Mouse (Mus musculus) liver, embryonic 11.5 days (tissue): ENCODE measurements around the gene Gm45233. TPM values are rescaled to one million over a fixed set of nuclear protein-coding genes. Genes with fewer than 3 reads are reported as not detected.
A peak's percentile ranks its signal among the peaks of the same experiment; 100 is the strongest.
"Not testable (repeated sequence)": the region's sequence is repeated elsewhere in the genome, so short reads cannot be mapped to it uniquely, and the experiment has no call there.

ENCODE experiments used
- ATAC-seq: fragments of 200-750 bp; cut with Nextera tagmentation; replicated peaks from 2 replicates; pipeline ENCODE4 v1.8.0; 2017; ENCODE audit warnings: moderate number of reproducible peaks, mild to moderate bottlenecking, moderate TSS enrichment, moderate library complexity; ENCODE audit not compliant: low FRiP score
- DNase-seq: peaks from one replicate; pipeline ENCODE4 v3.0.0-alpha.2; 2017; ENCODE audit warnings: low spot score
- H3K27ac ChIP-seq: fragments of 300-500 bp; sonication (generic); 2 replicates; pipeline ENCODE4 v1.5.1; 2014; ENCODE audit warnings: mild to moderate bottlenecking, low read depth, low read length, control low read depth
- H3K27me3 ChIP-seq: fragments of 300-500 bp; sonication (generic); replicated peaks from 2 replicates; pipeline ENCODE4 v1.6.1; 2014; ENCODE audit warnings: low read length, mixed read lengths; ENCODE audit not compliant: control insufficient read depth, insufficient read depth
- H3K36me3 ChIP-seq: fragments of 300-500 bp; sonication (generic); 2 replicates; pipeline ENCODE4 v1.6.1; 2014; ENCODE audit warnings: mild to moderate bottlenecking, low read length, moderate library complexity, mixed read lengths; ENCODE audit not compliant: control insufficient read depth, insufficient read depth
- H3K4me1 ChIP-seq: fragments of 300-500 bp; sonication (generic); replicated peaks from 2 replicates; pipeline ENCODE4 v1.6.1; 2014; ENCODE audit warnings: low read length, mixed read lengths; ENCODE audit not compliant: control insufficient read depth, insufficient read depth
- H3K4me2 ChIP-seq: fragments of 300-500 bp; sonication (generic); 2 replicates; pipeline ENCODE4 v1.6.1; 2014; ENCODE audit warnings: mild to moderate bottlenecking, control low read depth, moderate library complexity
- H3K4me3 ChIP-seq: fragments of 300-500 bp; sonication (generic); 2 replicates; pipeline ENCODE4 v1.5.1; 2014; ENCODE audit warnings: low read depth, low read length, control low read depth
- H3K9ac ChIP-seq: fragments of 300-500 bp; sonication (generic); 2 replicates; pipeline ENCODE4 v1.6.1; 2014; ENCODE audit warnings: low read depth, low read length, control low read depth
- H3K9me3 ChIP-seq: fragments of 300-500 bp; sonication (generic); 2 replicates; pipeline ENCODE4 v1.6.1; 2016; ENCODE audit warnings: low read length, inconsistent platforms, mixed read lengths; ENCODE audit not compliant: control insufficient read depth
- WGBS: fragments of 180-500 bp; shearing (Covaris S2); extraction: QIAGEN DNeasy Blood & Tissue Kit; methylation state at CpG from one replicate; pipeline ENCODE4 v1.1.7; 2014; 5-methylcytosine and 5-hydroxymethylcytosine counted together
- polyA plus RNA-seq: library from polyadenylated mRNA; unstranded; fragments of >200 nt; fragmentation: Nextera tagmentation; extraction: Ambion mirVana; gene quantifications from 2 replicates; pipeline ENCODE4 v1.2.1, GENCODE M21; 2014

Gm45233 gene
- polyA plus RNA-seq = 0.37 TPM in 1 of 2 replicates, not detected in the other

DNA sequence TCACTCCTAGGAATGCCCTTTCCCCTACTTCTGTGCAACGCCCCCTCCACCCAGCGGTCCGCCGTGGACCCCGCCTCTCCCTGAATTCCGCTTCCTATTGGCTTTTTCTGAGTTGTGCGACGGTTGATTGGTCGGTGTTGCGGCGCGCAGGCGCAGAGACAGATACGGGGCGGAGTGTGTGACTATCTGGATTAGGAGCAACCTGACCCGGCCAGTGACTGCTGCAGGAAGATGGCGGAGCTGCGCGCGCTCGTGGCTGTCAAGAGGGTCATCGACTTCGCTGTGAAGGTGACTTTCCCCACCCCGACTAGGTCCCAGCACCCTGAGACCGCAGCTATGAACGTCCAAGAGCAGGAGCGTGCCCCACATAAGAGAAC is at the start of gene Gm45233, which contains the start of gene Etfb:
Gm45233 (plus strand) TSS at position 212 of the 377 bp plus-strand sequence.
Etfb (plus strand) TSS at position 167 of the 377 bp plus-strand sequence.
- Histone ChIP-seq H3K27ac (peak within 1 kb of the TSS; percentile 92), H3K4me3 (peak within 1 kb of the TSS; percentile 68), H3K4me1 (peaks cover 32% of the 10 kb centered on the region), H3K9me3 (no peaks in the 10 kb centered on the region), H3K27me3 (no peaks in the 10 kb centered on the region), H3K4me2 (peak within 1 kb of the TSS; percentile 98), H3K9ac (peak within 1 kb of the TSS; percentile 75), H3K36me3 (no peaks in the 10 kb centered on the region)
- peak; percentile 96 for ATAC-seq
- WGBS = under 1% methylated on average over 27 of the region's 27 CpGs
- peak; percentile 91 for DNase-seq

DNA sequence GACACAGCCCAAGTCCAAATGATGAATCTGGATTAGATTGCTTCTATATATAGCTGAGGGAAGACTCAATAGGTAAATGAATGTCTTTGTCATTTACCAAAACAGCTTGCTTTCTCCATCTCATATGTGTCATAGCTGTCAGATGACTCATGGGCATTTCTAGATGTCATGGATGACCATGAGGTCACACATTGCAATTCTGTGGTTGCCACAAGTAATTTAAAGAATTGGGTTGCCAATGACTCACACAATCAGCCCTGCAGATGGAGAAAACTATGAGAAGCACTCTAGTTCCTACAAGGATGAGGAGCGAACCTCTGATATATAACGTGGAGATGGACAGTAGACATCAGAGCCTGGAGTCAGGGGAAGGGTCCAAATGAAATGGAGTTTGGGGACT is 44.4 kb upstream of the Gm45233 start:
- Histone ChIP-seq H3K4me1 (no peaks in the 10 kb centered on the region), H3K27me3 (no peaks in the 10 kb centered on the region), H3K4me3 (no peak overlapping the region), H3K27ac (no peak overlapping the region), H3K36me3 (no peaks in the 10 kb centered on the region), H3K9ac (no peak overlapping the region), H3K4me2 (no peak overlapping the region), H3K9me3 (no peaks in the 10 kb centered on the region)
- ATAC-seq (no peak), DNase-seq (no peak)
- WGBS = 86% methylated on average over 2 of the region's 2 CpGs

GRCm38 (mm10) chr7:43402718-43403117 is 41.2 kb upstream of the Gm45233 start:
- no peak overlapping the region for H3K9ac ChIP-seq
- no peaks in the 10 kb centered on the region for H3K27me3 ChIP-seq
- H3K27ac ChIP-seq = no peak overlapping the region
- 24% methylated on average over 2 of the region's 2 CpGs for WGBS
- DNase-seq (no peak), ATAC-seq (no peak)
- no peak overlapping the region for H3K4me3 ChIP-seq
- no peaks in the 10 kb centered on the region for H3K9me3 ChIP-seq
- no peak overlapping the region for H3K4me2 ChIP-seq
- H3K36me3 ChIP-seq = no peaks in the 10 kb centered on the region
- no peaks in the 10 kb centered on the region for H3K4me1 ChIP-seq

DNA sequence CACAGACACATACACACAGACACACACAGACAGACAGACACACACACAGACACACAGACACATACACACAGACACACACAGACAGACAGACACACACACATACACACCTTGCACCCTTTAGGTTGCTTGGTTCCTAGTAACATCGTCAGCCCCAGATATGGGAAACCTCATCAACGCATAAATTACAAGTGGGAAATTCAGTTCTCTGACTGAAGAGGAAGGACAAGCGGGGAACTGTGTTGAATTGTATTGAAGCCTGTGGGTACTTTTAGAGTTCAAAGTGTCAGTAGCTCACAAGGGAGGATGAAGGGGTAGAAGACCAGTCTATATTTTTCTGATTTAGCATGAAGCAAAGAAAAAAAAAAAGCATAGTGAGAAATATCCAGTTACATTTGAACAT is 36.4 kb upstream of the Gm45233 start:
- 68% methylated on average over 3 of the region's 3 CpGs for WGBS
- Histone ChIP-seq H3K4me1 (no peaks in the 10 kb centered on the region), H3K36me3 (no peaks in the 10 kb centered on the region), H3K9ac (no peak overlapping the region), H3K4me2 (no peak overlapping the region), H3K4me3 (no peak overlapping the region), H3K27me3 (no peaks in the 10 kb centered on the region), H3K9me3 (no peaks in the 10 kb centered on the region), H3K27ac (no peak overlapping the region)
- DNase-seq = no peak
- no peak for ATAC-seq

GRCm38 (mm10) chr7:43408131-43408553 is 35.8 kb upstream of the Gm45233 start, which contains the start of gene Siglecg:
Gene Siglecg, plus strand, starts transcription at chr7:43408204.
- no peaks in the 10 kb centered on the region for H3K27me3 ChIP-seq
- ATAC-seq = no peak
- H3K36me3 ChIP-seq = no peaks in the 10 kb centered on the region
- DNase-seq = no peak
- no peak within 1 kb of the TSS for H3K4me2 ChIP-seq
- H3K4me1 ChIP-seq = no peaks in the 10 kb centered on the region
- no peak within 1 kb of the TSS for H3K9ac ChIP-seq
- 71% methylated on average over 4 of the region's 4 CpGs for WGBS
- H3K4me3 ChIP-seq = no peak within 1 kb of the TSS
- no peak within 1 kb of the TSS for H3K27ac ChIP-seq
- H3K9me3 ChIP-seq = no peaks in the 10 kb centered on the region

DNA sequence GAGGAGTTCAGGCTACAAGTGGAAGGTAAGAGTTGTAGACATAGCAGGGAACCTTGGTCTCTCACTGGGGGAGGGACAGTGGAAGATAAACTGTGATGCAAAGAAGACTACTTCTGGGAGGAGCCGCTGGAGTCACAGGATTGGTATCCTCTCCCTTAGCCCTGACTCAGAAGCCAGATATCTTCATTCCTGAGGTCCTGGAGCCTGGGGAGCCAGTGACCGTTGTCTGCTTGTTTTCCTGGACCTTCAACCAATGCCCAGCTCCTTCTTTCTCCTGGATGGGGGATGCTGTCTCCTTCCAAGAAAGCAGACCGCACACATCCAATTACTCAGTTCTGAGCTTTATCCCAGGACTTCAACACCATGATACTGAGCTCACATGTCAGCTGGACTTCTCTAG is 34.8 kb upstream of the Gm45233 start:
- Histone ChIP-seq H3K4me2 (no peak overlapping the region), H3K36me3 (no peaks in the 10 kb centered on the region), H3K27ac (no peak overlapping the region), H3K9me3 (no peaks in the 10 kb centered on the region), H3K9ac (no peak overlapping the region), H3K4me1 (no peaks in the 10 kb centered on the region), H3K27me3 (no peaks in the 10 kb centered on the region), H3K4me3 (no peak overlapping the region)
- no peak for DNase-seq
- 71% methylated on average over 3 of the region's 3 CpGs for WGBS
- no peak for ATAC-seq

DNA sequence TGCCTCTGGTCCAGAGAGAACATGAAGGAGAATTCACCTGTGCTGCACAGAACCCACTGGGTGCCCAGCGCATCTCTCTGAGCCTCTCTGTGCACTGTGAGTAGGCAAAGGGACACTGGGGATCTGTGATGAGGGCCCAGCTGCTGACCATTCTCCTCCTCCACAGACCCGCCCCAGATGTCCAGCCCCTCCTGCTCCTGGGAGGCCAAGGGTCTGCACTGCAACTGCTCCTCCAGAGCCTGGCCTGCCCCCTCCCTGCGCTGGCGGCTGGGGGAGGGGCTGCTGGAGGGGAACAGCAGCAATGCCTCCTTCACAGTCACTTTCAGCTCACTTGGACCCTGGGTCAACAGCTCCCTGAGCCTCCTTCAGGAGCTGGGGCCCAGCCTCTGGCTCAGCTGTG is 32.2 kb upstream of the Gm45233 start:
- not testable (repeated sequence) for H3K27ac ChIP-seq, DNase-seq, H3K4me2 ChIP-seq, H3K27me3 ChIP-seq, H3K36me3 ChIP-seq, H3K4me3 ChIP-seq, H3K9me3 ChIP-seq, H3K9ac ChIP-seq, H3K4me1 ChIP-seq
- 50% methylated on average over 4 of the region's 4 CpGs for WGBS
- ATAC-seq = 0 out of 2 replicates have a peak, but pooled peaks have one; percentile 15

GRCm38 (mm10) chr7:43417298-43417697 is 26.6 kb upstream of the Gm45233 start:
- H3K36me3 ChIP-seq = no peaks in the 10 kb centered on the region
- H3K4me1 ChIP-seq = no peaks in the 10 kb centered on the region
- DNase-seq (no peak), ATAC-seq (no peak)
- H3K27ac ChIP-seq = no peak overlapping the region
- H3K9me3 ChIP-seq = peaks cover 3% of the 10 kb centered on the region; the same call in 1 of the 2 replicates
- no peak overlapping the region for H3K4me3 ChIP-seq
- H3K4me2 ChIP-seq = no peak overlapping the region
- H3K9ac ChIP-seq = no peak overlapping the region
- H3K27me3 ChIP-seq = no peaks in the 10 kb centered on the region
- WGBS = 80% methylated on average over 10 of the region's 10 CpGs

DNA sequence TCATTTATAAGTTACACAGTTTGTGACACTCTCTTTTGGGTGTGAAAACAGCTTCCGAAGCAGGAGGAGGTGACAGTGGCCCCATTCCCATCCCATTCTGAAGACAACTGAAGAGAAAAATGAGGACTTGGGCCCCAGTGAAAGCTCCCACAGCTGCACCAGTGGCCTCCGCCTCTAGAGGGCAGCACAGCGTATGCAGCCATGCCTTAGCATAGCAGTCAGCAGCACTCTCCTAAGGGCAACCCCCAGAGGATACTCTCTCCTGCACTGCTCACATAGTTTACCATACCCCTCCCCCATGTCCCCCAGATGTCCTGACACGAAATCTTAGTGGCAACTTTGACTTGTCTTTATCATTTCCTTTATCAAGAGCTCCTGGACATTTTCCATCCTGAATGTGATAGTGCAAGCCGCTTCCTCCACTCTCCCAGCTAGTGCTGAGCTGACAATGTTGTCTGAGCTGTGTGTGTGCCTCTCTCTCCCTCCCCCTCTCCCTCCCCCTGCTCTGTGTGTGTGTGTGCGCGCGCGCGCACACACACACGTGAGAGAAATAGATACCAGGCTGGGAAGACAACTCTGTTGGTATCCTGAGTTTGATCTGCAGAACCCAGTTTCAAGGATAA is 20.8 kb upstream of the Gm45233 start:
- no peak overlapping the region for H3K4me3 ChIP-seq
- H3K4me1 ChIP-seq = peaks cover 3% of the 10 kb centered on the region; the same call in 1 of the 2 replicates
- H3K9ac ChIP-seq = no peak overlapping the region
- peak; percentile 72 for DNase-seq
- no peaks in the 10 kb centered on the region for H3K27me3 ChIP-seq
- peak; percentile 90 for ATAC-seq
- no peaks in the 10 kb centered on the region for H3K9me3 ChIP-seq
- 17% methylated on average over 11 of the region's 11 CpGs for WGBS
- peak overlapping the region; percentile 35 for H3K4me2 ChIP-seq
- H3K27ac ChIP-seq = no peak overlapping the region
- no peaks in the 10 kb centered on the region for H3K36me3 ChIP-seq
